Mouse (Mus musculus) brain, embryonic 14.5 days (tissue): ENCODE measurements around the gene March5.

Experiments used
- CTCF ChIP-seq: fragments of 200-500 bp; IDR thresholded peaks from 2 replicates; pipeline ENCODE4 v1.5.1; 2012; ENCODE audit warnings: inconsistent platforms, mild to moderate bottlenecking, moderate library complexity, borderline replicate concordance; ENCODE audit not compliant: insufficient read depth, insufficient read length; ENCODE audit errors: extremely low read depth
- POLR2A ChIP-seq: fragments of 200-500 bp; IDR thresholded peaks from 2 replicates; pipeline ENCODE4 v1.6.1; 2012; ENCODE audit warnings: mild to moderate bottlenecking, inconsistent platforms, borderline replicate concordance; ENCODE audit not compliant: poor library complexity, insufficient read depth, insufficient read length, severe bottlenecking; ENCODE audit errors: extremely low read depth

DNA sequence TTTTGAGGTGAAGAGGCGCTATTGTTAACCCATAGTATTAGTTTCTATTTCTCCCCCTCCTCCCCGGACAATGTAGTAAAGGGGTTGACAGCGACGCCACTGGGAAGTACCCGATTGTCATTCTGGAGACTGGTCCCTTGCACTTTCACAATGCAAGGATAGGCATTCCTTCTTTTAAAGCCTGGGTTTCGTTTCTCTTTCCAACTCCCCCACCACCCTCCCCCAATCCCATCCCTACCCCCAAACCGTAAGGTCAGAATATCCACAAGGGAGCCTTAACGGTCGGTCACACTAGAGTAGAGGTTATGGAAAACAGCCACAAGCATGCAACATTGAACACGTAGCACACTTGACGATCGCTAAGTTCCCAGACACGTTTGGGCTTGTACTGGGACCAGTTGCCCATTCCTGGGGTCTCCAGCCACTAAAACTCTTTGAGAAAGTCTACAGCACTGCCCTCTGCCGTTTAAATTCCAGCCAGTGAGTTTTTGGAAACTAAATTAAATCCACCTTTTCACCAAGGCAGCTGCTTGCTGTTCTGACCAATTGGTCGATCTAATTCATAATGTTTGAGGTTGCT is 923 bp downstream of the March5 start, which contains the start of gene Cpeb3:
- TF ChIP-seq POLR2A (no peak), CTCF (peak; percentile 43; the same call in 1 of the 2 replicates)
